Mouse (Mus musculus) liver, embryonic 16.5 days (tissue): ENCODE measurements around the gene Pfdn5. TPM values are rescaled to one million over a fixed set of nuclear protein-coding genes. Genes with fewer than 3 reads are reported as not detected.
A peak's percentile ranks its signal among the peaks of the same experiment; 100 is the strongest.

ENCODE experiments used
- ATAC-seq: fragments of 200-750 bp; cut with Nextera tagmentation; 2 replicates; pipeline ENCODE4 v1.8.0; 2017; ENCODE audit warnings: low read depth, mild to moderate bottlenecking, moderate number of reproducible peaks, moderate library complexity
- H3K27ac ChIP-seq: fragments of 300-500 bp; sonication (generic); 2 replicates; pipeline ENCODE4 v1.5.1; 2014; ENCODE audit warnings: mild to moderate bottlenecking, low read length
- H3K27me3 ChIP-seq: fragments of 300-500 bp; sonication (generic); 2 replicates; pipeline ENCODE4 v1.6.1; 2014; ENCODE audit warnings: low read depth, low read length, mixed read lengths; ENCODE audit not compliant: control insufficient read depth, insufficient read depth
- H3K36me3 ChIP-seq: fragments of 300-500 bp; sonication (generic); 2 replicates; pipeline ENCODE4 v1.6.1; 2014; ENCODE audit warnings: mild to moderate bottlenecking; ENCODE audit not compliant: control insufficient read depth, insufficient read depth
- H3K4me1 ChIP-seq: fragments of 300-500 bp; sonication (generic); 2 replicates; pipeline ENCODE4 v1.6.1; 2014; ENCODE audit warnings: low read depth, low read length, mixed read lengths; ENCODE audit not compliant: control insufficient read depth
- H3K4me2 ChIP-seq: fragments of 300-500 bp; sonication (generic); 2 replicates; pipeline ENCODE4 v1.6.1; 2014; ENCODE audit warnings: low read depth, low read length, mixed read lengths
- H3K4me3 ChIP-seq: fragments of 300-500 bp; sonication (generic); 2 replicates; pipeline ENCODE4 v1.5.1; 2014; ENCODE audit warnings: low read depth, mild to moderate bottlenecking, low read length
- H3K9ac ChIP-seq: fragments of 300-500 bp; sonication (generic); 2 replicates; pipeline ENCODE4 v1.6.1; 2014; ENCODE audit warnings: low read depth, low read length
- H3K9me3 ChIP-seq: fragments of 300-500 bp; sonication (generic); replicated peaks from 2 replicates; pipeline ENCODE4 v1.6.1; 2016; ENCODE audit warnings: low read length; ENCODE audit not compliant: control insufficient read depth
- WGBS: fragments of 180-500 bp; shearing (Covaris S2); extraction: QIAGEN DNeasy Blood & Tissue Kit; methylation state at CpG from one replicate; pipeline ENCODE4 v1.1.7; 2014; ENCODE audit not compliant: insufficient replicate concordance; 5-methylcytosine and 5-hydroxymethylcytosine counted together
- polyA plus RNA-seq: library from polyadenylated mRNA; unstranded; fragments of >200 nt; fragmentation: Nextera tagmentation; extraction: Ambion mirVana; gene quantifications from 2 replicates; pipeline ENCODE4 v1.2.1, GENCODE M21; 2015

Pfdn5 gene
- polyA plus RNA-seq, 1 experiment from 2014 or later, result 107 TPM

DNA sequence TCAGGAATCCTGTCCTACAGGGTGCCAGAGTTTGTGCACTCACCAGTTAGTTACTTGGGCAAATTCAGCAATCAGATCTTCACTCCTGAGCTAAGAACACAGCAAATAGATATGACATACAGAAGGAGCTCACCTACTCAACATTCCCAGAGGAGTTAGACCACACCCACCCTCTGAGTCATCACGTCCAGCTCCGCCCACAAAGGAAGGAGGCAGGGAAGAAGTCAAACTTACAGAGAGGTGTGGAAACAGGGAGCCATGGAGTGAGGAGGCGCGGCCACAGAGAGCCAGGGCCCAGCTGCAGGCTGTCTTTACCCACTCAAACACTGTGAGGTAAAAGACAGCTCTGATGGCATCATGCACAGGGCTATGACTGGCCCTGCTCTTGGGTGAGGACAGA is 20.5 kb downstream of the Pfdn5 start:
- Histone ChIP-seq H3K4me2 (no peak overlapping the region), H3K27ac (no peak overlapping the region), H3K36me3 (peaks cover 17% of the 10 kb centered on the region), H3K9ac (no peak overlapping the region), H3K9me3 (no peaks in the 10 kb centered on the region), H3K4me1 (peaks cover 9% of the 10 kb centered on the region), H3K4me3 (no peak overlapping the region), H3K27me3 (no peaks in the 10 kb centered on the region)
- WGBS, result 82% methylated on average over 4 of the region's 4 CpGs
- no peak for ATAC-seq

DNA sequence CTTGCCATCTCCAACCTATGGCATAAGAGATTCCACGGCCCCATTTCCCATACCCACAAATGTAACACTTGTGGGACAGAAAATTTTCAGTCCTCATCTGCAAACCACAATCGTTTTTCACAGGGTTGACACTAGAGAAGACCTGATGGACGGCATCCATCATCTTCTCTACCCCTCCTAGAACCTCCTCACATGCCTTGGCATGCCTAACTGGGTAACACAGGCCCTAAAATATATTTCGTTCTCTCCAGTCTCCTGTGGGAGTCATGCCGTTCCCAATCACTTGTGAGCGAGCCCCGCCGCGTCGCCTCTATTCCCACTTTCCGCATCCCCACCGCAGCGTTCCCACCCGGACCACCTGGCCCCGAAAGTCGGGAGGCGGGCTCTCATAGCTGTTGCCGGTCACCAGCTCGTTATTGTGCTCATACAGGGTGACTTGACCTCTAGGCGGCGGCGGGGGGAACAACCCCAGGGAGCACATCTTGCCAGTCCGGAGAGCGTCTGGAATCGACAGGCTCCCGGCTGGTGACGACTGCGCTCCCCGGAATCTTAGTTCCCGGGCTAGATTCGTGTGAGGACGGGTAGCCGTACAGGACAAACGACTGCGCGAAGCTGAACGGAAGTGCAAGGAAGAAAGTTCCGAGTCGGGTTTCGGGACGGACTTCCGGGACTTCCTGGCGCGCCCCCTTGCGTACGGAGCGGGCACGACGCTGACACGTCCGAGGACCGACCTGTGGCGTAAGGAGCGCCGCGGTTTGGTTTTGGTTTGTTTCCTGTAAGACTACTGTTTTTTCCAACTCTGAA is 24.4 kb downstream of the Pfdn5 start, which contains the start of gene Aaas:
Gene Aaas, minus strand, starts transcription at position 634 of the 804 bp plus-strand sequence.
- H3K36me3 ChIP-seq, result peaks cover 9% of the 10 kb centered on the region
- H3K27me3 ChIP-seq, result peaks cover 21% of the 10 kb centered on the region
- H3K9ac ChIP-seq, result peak within 1 kb of the TSS; percentile 96
- WGBS, result under 1% methylated on average over 56 of the region's 56 CpGs
- ATAC-seq, result peak; percentile 92
- peak within 1 kb of the TSS; percentile 98 for H3K4me3 ChIP-seq
- H3K4me1 ChIP-seq, result peaks cover 13% of the 10 kb centered on the region
- peak within 1 kb of the TSS; percentile 88 for H3K4me2 ChIP-seq
- H3K27ac ChIP-seq, result peak within 1 kb of the TSS; percentile 79
- H3K9me3 ChIP-seq, result no peaks in the 10 kb centered on the region

DNA sequence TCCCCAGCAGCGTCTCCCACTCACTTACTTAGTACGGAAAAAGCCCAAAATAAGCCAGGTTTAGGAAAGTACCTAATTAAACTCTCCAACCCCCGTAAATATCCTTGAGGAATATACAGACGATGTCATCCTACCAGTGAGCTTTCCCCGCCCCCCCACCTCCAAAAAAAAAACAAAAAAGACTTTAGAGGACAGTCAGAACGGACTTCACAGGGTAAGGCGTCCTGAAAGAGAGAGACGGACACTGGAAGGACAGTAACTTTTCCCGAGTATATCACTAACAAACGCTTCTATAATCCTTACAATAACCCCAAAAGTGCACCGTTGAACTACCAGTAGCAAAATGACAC is 25.0 kb downstream of the Pfdn5 start:
- peaks cover 4% of the 10 kb centered on the region for H3K36me3 ChIP-seq
- peak overlapping the region; percentile 98 for H3K4me3 ChIP-seq
- H3K9ac ChIP-seq, result peak overlapping the region; percentile 96
- WGBS, result 8% methylated on average over 11 of the region's 11 CpGs
- peak overlapping the region; percentile 66 for H3K27ac ChIP-seq
- H3K9me3 ChIP-seq, result no peaks in the 10 kb centered on the region
- peaks cover 27% of the 10 kb centered on the region for H3K27me3 ChIP-seq
- ATAC-seq, result peak; percentile 25; the same call in 1 of the 2 replicates
- peak overlapping the region; percentile 83 for H3K4me2 ChIP-seq
- H3K4me1 ChIP-seq, result peaks cover 19% of the 10 kb centered on the region

DNA sequence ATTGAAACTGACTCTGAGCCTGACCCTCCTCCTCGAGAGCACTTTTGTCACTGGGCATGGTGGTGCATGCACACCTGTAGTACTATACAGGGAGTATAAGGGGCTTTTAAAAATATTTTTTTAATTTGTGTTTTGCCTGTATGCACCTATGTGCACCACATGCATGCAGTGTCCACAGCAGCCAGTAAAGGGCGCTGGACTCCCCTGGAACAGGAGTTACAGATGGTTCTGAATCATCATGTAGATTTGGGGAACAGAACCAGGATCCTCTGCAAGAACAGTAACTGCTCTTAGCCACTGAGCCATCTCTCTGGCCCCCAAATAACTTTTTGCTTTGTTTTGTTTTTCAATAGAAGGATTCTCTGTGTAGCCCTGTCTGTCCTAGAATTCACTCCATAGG is 26.3 kb downstream of the Pfdn5 start:
- no peaks in the 10 kb centered on the region for H3K36me3 ChIP-seq
- WGBS, result 66% methylated on average over 2 of the region's 2 CpGs
- peaks cover 39% of the 10 kb centered on the region for H3K27me3 ChIP-seq
- no peak overlapping the region for H3K27ac ChIP-seq
- H3K9me3 ChIP-seq, result no peaks in the 10 kb centered on the region
- no peak overlapping the region for H3K9ac ChIP-seq
- ATAC-seq, result no peak
- peaks cover 20% of the 10 kb centered on the region for H3K4me1 ChIP-seq
- no peak overlapping the region for H3K4me2 ChIP-seq
- no peak overlapping the region for H3K4me3 ChIP-seq

DNA sequence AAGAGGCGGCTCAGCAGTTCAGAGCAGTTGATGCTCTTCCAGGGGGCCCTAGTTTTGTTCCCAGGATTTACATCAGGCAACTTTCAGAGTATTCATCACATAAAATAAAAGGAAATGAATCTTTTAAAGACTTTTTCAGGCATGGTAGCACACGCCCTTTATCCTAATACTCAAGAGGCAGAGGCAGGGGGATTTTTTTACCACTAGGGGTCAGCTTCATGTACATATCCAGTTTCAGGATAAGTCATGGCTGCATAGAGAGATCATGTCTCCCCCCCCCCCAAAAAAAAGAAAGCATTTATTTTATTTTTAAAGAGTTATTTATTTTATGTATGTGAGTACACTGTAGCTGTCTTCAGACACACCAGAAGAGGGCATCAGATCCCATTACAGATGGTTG is 28.1 kb downstream of the Pfdn5 start:
- WGBS, result 61% methylated on average over 2 of the region's 2 CpGs

DNA sequence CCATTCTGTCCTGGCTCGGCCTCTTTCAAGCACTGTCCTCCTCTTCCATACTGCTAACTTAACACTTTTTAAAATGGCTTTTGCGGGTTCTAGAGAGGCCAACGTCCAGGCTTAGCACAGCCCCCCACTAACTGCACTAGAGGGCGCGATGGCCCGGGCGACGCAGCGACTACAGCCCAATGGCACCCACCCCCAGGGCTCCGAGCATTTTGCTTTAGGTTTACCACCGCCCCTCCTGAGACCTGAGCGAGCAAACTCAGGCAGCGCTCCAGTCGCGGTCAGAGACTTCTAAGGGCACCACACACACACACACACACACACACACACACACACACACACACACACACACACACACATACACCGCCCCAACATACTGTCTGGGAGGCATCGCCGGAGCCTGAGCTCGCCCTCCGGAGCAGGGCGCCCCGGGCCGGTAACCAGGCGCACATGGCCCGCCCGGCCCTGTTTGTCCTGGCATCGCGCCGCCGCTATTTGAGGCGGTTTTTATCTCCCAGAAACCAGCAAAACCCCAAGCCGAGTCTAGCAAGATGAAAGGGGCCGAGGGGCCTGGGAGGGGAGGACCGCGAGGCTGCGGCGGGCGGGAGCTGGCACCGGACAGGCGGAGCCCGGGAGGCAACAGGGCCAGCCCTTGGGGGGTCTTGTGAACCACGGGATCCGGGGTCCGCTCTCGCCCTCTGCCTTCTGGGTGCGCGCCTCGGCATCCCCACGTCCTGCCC is 29.4 kb downstream of the Pfdn5 start:
- H3K4me1 ChIP-seq, result peaks cover 19% of the 10 kb centered on the region
- H3K4me2 ChIP-seq, result peak overlapping the region; percentile 75
- H3K4me3 ChIP-seq, result peak overlapping the region; percentile 57
- no peaks in the 10 kb centered on the region for H3K9me3 ChIP-seq
- peaks cover 68% of the 10 kb centered on the region for H3K27me3 ChIP-seq
- under 1% methylated on average over 48 of the region's 49 CpGs for WGBS
- ATAC-seq, result no peak
- H3K9ac ChIP-seq, result peak overlapping the region; percentile 43
- no peak overlapping the region for H3K27ac ChIP-seq
- no peaks in the 10 kb centered on the region for H3K36me3 ChIP-seq

More for the DNA sequence above, 28.1 kb downstream of the Pfdn5 start:
- Histone ChIP-seq H3K36me3 (no peaks in the 10 kb centered on the region), H3K9ac (no peak overlapping the region), H3K27me3 (peaks cover 57% of the 10 kb centered on the region), H3K4me3 (no peak overlapping the region), H3K9me3 (no peaks in the 10 kb centered on the region), H3K4me1 (peaks cover 24% of the 10 kb centered on the region), H3K4me2 (no peak overlapping the region), H3K27ac (no peak overlapping the region)
- no peak for ATAC-seq

DNA sequence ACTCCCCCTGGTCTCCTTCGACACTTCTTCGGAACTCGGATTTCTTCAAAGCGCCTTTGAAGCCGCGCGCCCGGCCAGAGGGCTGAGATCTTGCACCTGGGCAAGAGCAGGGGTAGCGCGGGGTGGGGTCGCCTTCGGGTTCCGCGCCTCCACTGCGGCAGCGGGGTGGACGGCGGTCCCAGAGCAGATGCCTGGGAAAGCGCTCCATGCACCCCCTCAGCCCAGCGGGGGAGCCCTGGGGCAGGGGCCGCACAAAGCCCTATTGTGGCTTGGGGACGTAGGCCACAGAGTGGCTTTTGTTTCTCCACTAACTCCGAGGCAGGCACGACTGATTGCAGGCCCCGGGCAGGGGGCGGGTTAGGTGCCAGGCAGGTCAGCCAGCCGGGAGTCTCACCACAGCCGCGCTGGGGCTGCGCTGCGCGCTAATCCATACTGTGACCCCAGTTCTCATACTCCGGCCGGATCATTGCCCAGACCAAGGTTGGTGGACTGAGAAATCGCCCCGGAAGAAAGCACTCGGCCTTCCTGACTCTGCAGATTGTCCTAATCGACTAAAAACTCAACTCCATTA is 30.0 kb downstream of the Pfdn5 start:
- H3K27me3 ChIP-seq, result peaks cover 68% of the 10 kb centered on the region
- no peak overlapping the region for H3K27ac ChIP-seq
- H3K9ac ChIP-seq, result peak overlapping the region; percentile 43; the same call in 1 of the 2 replicates
- WGBS, result 2% methylated on average over 38 of the region's 38 CpGs
- H3K4me3 ChIP-seq, result peak overlapping the region; percentile 57
- ATAC-seq, result no peak
- no peaks in the 10 kb centered on the region for H3K9me3 ChIP-seq
- H3K4me1 ChIP-seq, result peaks cover 18% of the 10 kb centered on the region
- H3K4me2 ChIP-seq, result peak overlapping the region; percentile 75
- no peaks in the 10 kb centered on the region for H3K36me3 ChIP-seq

DNA sequence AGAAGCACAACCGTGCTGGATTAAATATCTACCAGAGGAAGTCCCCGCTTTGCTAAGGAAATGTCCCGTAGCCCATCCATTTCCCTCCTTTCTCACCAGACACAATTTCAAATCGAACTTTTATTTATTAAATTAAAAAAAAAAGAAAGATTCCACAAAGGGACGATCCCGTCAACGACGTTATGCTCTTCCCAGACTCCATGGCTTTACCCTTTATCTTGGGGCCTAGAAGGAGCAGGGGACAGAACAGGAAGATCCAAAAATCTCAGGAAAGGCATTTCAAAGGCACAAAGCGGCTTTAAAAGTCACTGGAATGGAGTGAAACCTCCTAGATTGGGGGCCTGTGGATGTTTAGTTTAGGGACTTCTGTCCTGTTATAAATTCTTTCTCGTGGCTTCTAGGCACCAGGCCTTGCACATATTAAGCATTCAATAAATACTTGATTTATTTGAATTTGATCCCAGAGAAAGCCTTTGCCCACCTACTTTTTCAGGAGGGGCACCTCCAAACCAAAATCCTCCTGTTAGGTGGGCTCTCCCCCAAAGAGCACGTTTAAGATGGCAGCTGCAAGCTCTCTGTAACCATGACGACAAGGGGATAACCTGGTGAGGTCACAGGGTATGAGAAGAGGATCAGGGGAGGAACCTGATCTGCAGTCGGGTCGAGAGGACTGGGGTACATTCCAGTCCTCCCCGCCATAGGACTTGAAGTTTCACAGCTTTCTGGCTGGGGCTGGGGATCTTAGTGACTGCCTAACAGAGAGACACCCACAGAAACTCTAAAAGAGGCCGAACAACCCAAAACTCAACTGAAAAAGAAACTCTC is 30.8 kb downstream of the Pfdn5 start:
- H3K27me3 ChIP-seq, result peaks cover 68% of the 10 kb centered on the region
- H3K9me3 ChIP-seq, result no peaks in the 10 kb centered on the region
- ATAC-seq, result no peak
- H3K27ac ChIP-seq, result no peak overlapping the region
- no peak overlapping the region for H3K4me3 ChIP-seq
- H3K9ac ChIP-seq, result no peak overlapping the region
- H3K36me3 ChIP-seq, result no peaks in the 10 kb centered on the region
- WGBS, result 34% methylated on average over 16 of the region's 16 CpGs
- H3K4me2 ChIP-seq, result no peak overlapping the region
- peaks cover 15% of the 10 kb centered on the region for H3K4me1 ChIP-seq
